Mouse (Mus musculus) thymus, postnatal 25 days (tissue): Measurements from ENCODE around the gene Cidec.
A peak's percentile ranks its signal among the peaks of the same experiment; 100 is the strongest.

Experiments
- DNase-seq: peaks from one replicate; pipeline ENCODE4 v3.0.0; 2022

Cidec gene

DNA sequence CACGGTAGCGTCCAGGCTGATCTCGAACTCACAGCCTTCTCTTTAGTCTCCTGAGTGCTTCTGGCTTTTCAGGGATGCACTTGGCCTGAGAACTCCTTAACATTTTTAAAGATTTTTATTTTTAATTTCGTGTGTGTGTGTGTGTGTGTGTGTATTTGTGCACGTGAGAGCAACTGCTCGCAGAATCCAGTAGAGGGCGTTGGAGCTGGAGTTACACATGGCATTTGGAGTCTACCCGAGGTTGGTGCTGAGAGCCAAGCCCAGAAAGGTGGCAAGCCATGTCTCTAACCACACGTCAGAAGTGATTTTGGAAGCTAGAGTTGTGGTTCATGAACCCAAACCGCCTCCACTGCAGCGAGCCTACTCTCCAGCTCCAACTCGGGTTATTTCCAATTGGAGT, 7.5 kb upstream of the Cidec start:
- DNase-seq, result no peak

GRCm38 (mm10) chr6:113442442-113443090, 7.0 kb upstream of the Cidec start, which contains the start of gene Jagn1:
TSS of gene Jagn1 (plus strand) at chr6:113442569.
- DNase-seq, result peak; percentile 88

- no peak for DNase-seq
These were observed 6.5 kb upstream of the Cidec start for GRCm38 (mm10) chr6:113442087-113442441.

DNA sequence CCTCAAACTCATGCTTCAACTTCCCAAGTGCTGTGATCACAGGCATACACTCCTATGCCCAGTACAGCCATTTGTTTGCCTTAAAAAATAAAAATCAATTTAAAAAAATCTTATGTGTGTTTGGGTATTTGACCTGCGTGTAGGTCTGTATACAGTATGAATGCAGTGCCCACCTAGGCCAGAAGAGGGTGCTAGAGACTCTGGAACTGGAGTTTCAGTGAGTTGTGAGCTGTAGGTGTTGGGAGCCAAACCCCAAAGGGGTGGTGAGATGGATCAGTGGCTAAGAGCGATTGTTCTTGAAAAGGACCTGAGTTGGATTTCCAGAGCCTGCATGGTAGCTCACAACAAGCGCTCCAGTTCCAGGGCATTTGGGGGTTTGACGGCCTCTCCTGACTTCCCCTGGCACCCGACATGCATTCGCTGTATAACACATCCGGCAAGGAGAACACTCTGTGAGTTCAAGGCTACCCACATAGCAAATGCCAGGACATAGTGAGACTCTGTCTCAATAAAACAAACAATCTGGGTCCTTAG, 5.7 kb upstream of the Cidec start:
- DNase-seq, result peak; percentile 82

DNA sequence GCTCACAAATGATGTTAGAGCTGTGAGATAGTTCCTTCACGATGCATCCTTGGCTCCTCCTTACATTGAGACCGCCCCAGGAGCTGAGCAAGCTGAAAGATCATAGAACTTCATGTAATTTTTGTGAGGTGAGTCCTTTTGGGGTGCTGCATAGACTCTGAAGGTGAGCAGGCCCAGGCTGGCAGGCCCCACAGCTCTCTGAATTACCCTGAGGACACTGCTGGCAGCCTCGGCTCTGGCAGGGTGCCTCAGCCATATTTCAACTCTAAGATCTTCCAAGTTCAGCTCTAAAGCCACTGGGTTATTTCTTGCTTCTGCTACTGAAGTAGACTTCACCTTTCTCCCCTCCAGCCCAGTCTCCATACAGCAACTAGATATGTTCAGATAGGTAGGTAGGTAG, 5.1 kb upstream of the Cidec start:
- no peak for DNase-seq

DNA sequence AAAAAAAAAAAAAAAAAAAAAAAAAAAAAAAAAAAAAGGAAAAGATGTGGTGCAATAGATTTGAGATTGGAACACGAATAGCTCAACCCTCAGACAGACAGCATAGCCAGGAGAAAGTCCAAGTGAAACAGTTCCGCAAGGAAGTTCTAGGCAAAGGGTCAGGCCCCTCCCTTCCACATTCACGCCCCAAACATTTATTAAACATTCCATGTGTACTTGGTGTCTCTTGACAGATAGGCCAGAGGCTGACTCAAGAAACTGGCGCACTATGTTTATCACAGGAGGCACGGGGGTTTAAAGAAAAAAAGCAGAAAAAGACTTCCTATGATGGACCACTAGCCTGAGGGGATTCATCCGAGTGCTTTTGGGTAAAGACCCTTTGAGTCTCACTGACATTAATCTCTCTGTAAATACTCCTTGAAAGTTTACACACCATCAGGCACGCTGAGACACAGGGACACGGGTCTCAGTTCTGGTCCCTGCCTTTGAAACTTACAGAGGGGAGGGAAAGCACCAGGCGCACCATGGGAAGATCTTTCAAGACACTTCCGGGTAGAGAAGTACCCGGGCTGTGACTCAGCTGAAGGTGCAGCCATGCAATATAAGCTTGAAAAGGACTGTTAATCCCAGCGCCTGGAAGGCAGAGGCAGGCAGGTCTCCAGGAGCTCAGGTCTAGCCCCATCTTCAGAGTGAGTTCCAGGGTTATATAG, 3.3 kb upstream of the Cidec start:
- no peak for DNase-seq

GRCm38 (mm10) chr6:113437135-113437534, 1.6 kb upstream of the Cidec start:
- DNase-seq, result no peak

DNA sequence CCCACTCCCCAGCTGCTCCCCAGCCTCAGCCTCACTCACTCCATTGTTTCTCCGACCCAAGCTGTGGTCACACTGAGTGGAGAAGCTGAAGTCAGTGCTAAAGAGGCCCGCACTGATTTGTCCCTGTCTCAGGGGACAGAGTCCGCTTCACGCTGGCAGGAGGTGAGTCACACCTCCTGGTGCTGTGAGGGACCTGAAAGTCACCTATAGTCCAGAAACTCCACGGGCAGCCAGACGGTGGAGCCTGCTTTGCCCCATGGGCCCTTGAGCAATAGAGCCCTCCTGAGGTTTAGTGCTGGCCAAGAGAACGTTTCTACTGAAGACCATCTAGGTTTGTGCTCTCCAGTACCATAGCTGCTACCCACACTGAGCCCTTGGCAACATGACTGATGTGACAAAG, 869 bp downstream of the Cidec start:
- DNase-seq, result no peak

GRCm38 (mm10) chr6:113433661-113434060, 1.9 kb downstream of the Cidec start:
- no peak for DNase-seq

GRCm38 (mm10) chr6:113431801-113432200, 3.8 kb downstream of the Cidec start:
- no peak for DNase-seq

- DNase-seq, result no peak
These were observed 4.7 kb downstream of the Cidec start for GRCm38 (mm10) chr6:113430846-113431245.

GRCm38 (mm10) chr6:113429965-113430364, 5.6 kb downstream of the Cidec start:
- DNase-seq, result no peak

DNA sequence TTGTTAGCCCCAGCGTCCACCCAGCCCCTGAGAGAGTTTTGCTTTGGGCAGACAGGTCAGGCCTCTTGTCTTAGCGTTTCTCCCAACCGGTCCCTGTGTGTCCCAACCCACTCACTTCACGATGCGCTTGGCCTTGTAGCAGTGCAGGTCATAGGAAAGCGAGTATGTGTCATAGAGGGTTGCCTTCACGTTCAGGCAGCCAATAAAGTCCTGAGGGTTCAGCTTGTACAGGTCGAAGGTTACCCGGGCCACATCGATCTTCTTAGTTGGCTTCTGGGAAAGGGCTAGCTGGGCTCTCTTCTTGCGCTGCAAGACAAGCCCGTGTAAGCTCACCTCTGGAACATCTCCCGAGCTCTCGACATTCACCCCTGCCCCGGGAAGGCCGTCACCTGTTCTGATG, 7.6 kb downstream of the Cidec start:
- DNase-seq, result no peak

- peak; percentile 66 for DNase-seq
These were observed 8.2 kb downstream of the Cidec start for GRCm38 (mm10) chr6:113427397-113427796.

DNA sequence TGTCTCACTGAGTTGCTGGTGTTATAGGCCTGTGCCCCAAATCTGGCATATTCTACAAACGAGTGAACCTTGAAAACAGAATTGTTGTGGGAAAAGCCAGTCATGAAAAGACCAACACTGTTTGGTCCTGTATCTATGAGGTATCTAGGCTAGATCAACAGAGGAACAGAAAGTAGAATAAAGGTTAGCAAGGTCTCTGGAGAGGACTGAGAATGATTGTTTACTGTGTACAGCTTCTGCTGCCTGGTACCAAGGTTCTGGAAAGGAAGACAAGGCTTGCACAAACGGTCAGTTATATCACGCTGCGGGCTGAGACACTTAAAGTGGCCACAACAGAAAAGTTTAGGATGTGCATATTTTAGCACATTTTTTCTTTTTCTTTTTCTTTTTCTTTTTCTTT, 8.9 kb downstream of the Cidec start:
- no peak for DNase-seq

DNA sequence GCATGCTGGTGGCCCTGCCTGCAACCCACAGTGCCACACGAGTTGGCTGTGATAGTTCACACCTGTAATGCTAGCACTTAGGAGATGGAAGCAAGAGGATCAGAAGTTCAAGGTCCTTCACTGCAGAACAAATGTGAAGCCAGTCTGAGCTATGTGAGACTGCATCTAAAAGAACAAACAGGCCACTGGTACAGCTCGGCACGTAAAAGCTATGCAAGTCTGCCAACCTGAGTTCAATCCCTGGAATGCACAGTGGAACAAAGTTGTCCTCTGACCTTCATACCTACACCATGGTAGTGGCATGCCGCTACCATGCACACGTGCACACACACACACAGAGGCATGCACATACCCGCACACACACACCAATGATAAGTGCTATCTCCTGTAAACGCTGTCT, 11.4 kb downstream of the Cidec start:
- DNase-seq, result no peak

- no peak for DNase-seq
These were observed 12.6 kb downstream of the Cidec start for GRCm38 (mm10) chr6:113423000-113423399.

GRCm38 (mm10) chr6:113419199-113419587, 16.4 kb downstream of the Cidec start, which contains the start of gene Rpusd3:
TSS of gene Rpusd3 (minus strand) at chr6:113419340.
- peak; percentile 99 for DNase-seq

- DNase-seq, result no peak
These were observed 16.9 kb downstream of the Cidec start for GRCm38 (mm10) chr6:113418441-113419198.

GRCm38 (mm10) chr6:113416416-113416815, 19.1 kb downstream of the Cidec start:
- DNase-seq, result no peak

DNA sequence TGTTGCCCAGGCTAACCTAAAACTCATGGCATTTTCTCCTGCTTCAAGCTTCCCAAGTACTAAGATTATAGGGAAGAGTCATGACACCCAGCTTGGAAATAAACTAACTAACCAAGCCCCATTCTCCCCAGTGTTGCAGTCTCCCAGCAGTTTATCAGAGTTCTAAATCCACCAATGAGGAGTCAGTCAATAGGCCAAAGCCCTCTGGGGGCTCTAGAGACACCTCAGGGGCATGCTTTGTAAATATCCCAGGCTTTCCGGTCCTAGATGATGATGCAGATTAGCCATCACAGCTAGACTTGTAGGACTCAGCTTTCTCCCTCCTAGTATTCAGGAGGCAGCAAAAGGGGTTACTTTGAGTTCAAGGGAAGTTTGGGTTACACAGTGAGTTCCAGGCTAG, 25.6 kb downstream of the Cidec start:
- DNase-seq, result no peak

DNA sequence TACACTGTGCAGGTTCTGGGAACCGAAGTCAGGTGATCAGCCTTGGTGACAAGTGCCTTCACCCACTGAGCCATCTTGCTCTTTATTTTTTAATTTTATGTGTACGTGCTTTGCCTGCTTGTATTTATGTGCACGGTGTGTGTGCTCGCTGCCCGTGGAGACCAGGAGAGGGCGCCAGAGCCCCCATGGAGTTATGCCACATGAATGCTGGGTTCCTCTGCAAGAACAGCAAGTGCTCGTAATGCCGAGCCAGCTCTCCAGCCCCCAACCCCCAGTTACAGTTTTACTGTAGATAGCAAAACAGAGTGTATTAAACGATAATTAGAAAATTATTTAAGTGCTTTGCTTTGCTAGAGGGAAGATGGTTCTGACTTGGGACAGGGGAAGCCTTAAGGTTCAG, 28.9 kb downstream of the Cidec start:
- peak; percentile 20 for DNase-seq

GRCm38 (mm10) chr6:113405483-113405882, 30.1 kb downstream of the Cidec start:
- no peak for DNase-seq
